Mouse (Mus musculus) 3134 (cell line): ENCODE measurements around the gene Tshz2.
"Not testable (repeated sequence)": the region's sequence is repeated elsewhere in the genome, so short reads cannot be mapped to it uniquely, and the experiment has no call there.

ENCODE experiments used
- DNase-seq: peaks from one replicate; pipeline ENCODE4 v3.0.0-alpha.2; 2011; ENCODE audit warnings: low spot score; ENCODE audit not compliant: insufficient read length; ENCODE audit errors: extremely low read depth

The Tshz2 gene

GRCm38 (mm10) chr2:169632338-169633151 is at the start of gene Tshz2:
Gene Tshz2 (plus strand): TSS chr2:169633013.
- no peak for DNase-seq

GRCm38 (mm10) chr2:169583476-169583875 is 49.3 kb upstream of the Tshz2 start:
- no peak for DNase-seq

DNA sequence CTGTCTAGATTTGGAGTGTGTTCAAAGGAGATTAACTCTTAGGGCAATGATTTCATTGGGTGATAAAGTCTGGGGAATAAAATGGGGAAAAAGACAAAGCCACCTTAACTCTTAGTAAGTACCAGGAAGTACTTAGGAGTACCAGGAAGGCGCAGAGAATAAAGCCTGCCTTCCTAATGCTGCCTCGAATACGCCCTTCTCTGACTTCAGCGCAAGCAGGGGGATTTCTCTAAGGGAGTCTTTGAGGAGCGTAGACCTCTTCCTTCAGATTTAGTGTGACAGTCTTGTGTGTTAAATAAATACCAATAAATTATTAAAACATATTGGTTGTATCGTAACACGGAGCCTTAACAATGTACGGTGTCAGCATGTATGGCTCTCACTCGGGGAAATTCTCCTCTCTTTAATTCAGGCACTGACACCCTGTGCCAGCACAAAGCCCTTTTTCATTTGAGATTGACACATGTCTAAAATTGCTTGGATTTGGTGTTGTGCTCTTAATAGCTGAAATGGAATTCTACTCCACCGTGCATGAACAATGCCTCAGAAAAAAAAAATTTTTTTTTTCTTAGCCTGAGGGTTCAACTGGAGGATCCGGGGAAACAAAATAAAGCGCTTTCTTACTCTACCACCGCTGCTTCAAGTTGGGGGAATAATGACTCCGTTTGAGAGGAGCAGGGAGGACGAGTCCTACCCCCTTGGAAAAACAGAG is 47.9 kb upstream of the Tshz2 start:
- no peak for DNase-seq

DNA sequence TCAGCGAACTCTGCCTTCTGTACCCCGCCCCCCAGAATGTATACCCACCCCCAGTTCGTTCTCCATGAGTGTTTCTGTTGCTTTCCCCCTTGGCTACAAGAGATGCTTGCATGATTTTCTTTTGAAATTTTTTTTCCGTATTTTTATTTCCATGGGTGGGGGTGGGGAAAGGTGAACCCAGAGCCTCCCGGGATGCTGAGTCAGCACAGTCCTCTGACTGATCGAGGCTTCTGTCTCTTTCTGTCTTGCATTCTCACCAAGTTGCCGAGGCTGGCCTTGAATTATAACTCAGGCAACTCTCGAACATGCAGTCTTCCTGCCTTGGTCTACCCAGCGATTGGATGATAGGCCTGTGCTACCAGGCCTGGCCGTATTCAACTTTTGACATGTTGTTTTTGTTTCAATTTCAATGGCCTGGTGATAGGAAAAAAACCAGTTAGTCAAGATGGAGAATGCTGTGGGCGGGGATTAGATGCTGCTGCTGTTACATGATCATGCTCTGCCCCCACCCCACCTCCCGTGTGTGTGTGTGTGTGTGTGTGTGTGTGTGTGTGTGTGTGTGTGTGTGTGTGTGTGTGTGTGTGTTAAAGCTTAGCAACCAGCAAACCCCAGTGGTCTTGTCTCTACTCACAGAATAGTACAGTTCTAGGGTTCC is 47.1 kb upstream of the Tshz2 start:
- no peak for DNase-seq

GRCm38 (mm10) chr2:169586688-169587087 is 46.1 kb upstream of the Tshz2 start:
- no peak for DNase-seq

DNA sequence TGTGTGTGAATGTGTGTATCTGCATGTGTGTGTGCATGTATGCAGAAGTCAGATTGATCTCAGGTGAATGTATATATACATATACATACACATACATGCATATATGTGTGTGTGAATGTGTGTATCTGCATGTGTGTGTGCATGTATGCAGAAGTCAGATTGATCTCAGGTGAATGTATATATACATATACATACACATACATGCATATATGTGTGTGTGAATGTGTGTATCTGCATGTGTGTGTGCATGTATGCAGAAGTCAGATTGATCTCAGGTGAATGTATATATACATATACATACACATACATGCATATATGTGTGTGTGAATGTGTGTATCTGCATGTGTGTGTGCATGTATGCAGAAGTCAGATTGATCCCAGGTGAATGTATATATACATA is 45.2 kb upstream of the Tshz2 start, which contains the start of gene Gm11011:
Gm11011 (minus strand) TSS at position 101 of the 400 bp plus-strand sequence.
- not testable (repeated sequence) for DNase-seq

DNA sequence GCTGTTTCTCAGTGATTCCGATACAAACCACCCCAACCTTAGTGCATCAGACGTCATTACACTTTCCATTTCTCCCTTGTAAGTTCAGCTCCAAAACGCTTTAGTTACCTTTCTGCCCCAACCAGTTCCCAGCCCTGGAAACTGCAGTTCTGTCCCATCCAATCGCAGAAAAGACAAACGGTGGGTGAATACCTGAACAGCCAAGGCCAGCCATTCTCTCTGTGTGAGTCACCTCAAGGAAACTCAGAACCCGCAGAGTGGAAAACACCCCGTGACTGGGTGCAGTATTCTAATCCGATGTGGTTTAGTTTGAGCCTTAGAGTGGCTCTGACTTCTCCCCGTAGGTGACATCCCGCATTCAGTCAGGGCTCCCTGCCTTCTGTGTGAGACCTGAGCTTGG is 43.1 kb upstream of the Tshz2 start:
- DNase-seq, result no peak

- DNase-seq, result no peak
Observed at GRCm38 (mm10) chr2:169590412-169590811, 42.4 kb upstream of the Tshz2 start.

- DNase-seq, result no peak
Observed at GRCm38 (mm10) chr2:169593742-169594141, 39.1 kb upstream of the Tshz2 start.

DNA sequence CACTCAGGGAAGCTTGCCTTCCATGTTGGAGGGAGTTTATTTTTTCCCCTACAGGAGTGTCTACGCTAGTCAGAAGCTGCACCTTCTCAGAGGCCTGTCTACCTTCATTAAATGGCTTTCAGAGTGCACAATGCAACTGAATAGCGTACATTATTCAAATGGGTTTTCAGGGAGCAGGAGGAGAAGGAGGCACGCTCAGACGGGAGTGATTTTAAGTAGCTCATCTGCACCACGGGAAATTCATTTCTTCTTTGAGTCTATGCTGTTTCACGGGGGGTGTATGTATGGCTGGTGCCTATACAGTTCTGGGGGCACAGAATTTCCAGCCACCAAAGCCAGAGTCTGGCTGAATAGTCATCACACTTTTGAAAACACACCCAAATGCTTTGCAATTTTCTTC is 35.5 kb upstream of the Tshz2 start:
- DNase-seq, result no peak

DNA sequence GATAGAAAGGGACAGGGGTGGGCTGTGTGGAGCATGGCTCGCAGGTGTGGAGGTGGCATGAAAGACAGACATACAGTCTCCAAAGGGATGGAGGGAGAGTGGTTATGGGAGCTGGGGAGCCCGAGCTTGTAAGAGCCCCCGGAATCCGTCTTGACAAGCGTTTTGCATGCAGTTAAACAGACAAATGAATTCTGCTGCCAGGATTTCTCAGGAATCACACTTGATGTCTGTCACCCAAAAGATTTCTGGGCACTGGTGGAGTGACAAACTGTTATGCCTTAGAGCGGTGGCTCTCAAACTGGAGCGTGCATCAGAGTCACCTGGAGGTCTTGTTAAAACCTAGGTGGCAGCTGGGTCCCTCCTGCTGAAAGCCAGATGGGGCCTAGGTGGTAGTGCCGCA is 34.8 kb upstream of the Tshz2 start:
- DNase-seq, result no peak

DNA sequence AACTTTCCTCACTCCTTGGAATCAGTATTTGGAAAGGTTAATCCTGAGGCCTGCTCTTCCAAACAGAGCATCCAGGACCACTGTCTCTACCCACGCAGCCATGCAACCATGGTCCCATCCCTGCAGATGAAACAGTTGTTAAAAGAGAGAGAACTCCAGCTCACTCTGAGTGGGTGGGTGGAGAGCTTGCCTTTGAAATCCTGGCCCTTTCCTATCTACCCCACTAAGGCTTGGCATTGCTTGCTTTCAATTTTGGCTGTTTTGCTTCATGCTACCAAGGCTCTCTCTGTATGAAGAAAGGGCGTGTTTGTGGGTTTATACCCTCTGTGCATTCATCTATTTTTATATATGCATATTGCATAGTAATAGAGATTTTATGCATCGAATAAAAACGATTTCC is 33.2 kb upstream of the Tshz2 start:
- no peak for DNase-seq

- no peak for DNase-seq
Observed at GRCm38 (mm10) chr2:169600163-169600562, 32.6 kb upstream of the Tshz2 start.

GRCm38 (mm10) chr2:169606901-169607678 is 25.7 kb upstream of the Tshz2 start:
- DNase-seq, result no peak

GRCm38 (mm10) chr2:169607787-169608186 is 25.0 kb upstream of the Tshz2 start:
- DNase-seq, result no peak

- DNase-seq, result no peak
Observed at GRCm38 (mm10) chr2:169609956-169610355, 22.9 kb upstream of the Tshz2 start.

DNA sequence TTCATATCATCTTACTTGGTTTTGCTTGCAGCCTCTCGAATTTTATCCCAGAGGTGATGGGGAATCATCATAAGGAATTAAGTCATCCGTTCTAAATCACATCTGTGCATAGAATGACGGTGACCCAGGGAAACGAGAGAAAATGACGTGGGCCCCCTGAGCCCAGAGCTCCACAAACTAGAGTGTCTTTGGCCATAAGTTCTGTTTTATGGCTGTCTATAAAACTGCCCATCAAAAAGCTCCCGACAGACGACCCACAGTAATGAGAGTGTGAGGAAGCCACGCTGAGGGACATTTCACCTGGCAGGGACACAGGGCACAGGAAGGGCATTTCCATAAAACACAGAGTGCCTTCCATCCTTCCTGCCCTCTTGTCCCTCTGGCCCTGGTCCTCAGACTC is 21.9 kb upstream of the Tshz2 start:
- no peak for DNase-seq

GRCm38 (mm10) chr2:169611557-169611956 is 21.3 kb upstream of the Tshz2 start:
- no peak for DNase-seq

DNA sequence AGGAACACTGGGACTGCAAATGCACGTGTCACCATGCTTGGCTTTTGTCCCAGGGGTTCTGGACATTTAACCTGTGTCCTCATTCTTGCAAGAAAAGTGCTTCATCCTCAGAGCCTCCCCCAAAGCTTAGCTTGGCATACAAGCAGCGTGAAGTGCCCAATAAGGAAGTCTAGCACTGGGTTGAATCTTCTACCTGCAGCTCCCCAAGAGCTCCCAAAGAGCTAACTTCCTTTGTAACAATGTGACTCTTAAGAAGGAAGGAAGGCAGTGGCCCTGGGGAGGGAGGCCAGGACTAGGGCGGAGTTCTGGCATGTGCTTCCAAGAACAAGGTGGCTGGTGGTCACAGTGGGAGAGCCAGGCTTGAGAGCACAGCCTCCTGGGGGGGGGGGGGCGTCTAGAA is 18.1 kb upstream of the Tshz2 start:
- no peak for DNase-seq

- no peak for DNase-seq
Observed at GRCm38 (mm10) chr2:169615998-169616397, 16.8 kb upstream of the Tshz2 start.

- DNase-seq, result no peak
Observed at GRCm38 (mm10) chr2:169621201-169621710, 11.6 kb upstream of the Tshz2 start.
